Comparison of ENCODE assay signal across 19 mouse cellular contexts in the genomic region with DNA sequence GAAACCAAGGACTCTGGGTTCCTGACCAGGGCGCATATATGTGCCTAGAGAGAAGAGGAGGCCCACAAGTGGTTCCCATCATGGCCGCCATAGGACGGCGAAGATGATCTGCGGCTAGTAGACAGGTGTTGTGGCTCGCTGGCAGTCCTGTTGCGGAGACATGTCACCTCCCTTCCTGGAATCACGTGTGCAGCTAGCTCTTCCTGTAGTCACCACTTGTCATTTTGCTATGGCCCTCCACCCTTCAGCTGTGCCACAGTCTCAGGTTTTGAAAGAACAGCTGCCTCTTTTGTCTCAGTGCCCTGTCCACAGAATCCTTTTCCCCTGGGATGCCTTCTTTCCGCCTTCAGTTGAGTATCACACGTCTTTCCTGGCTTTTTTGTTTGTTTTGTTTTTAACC.
"Had no signal": no experiment of that assay in that cellular context is flagged by ENCODE, and none has a peak within 500 bp of the region (broad histone marks: within the 10 kb centered on the region; RNA-seq: fewer than 3 reads in every experiment).

No protein-coding gene starts in this region.

- ATAC-seq: liver, embryonic 12.5 days had no signal

- H3K36me3 ChIP-seq: kidney, embryonic 15.5 days; liver, embryonic 12.5 days; liver, embryonic 15.5 days; neural tube, embryonic 12.5 days; neural tube, embryonic 15.5 days had no signal

- H3K27me3 ChIP-seq: kidney, embryonic 15.5 days; liver, embryonic 12.5 days; liver, embryonic 15.5 days; neural tube, embryonic 12.5 days; neural tube, embryonic 15.5 days had no signal

- H3K4me1 ChIP-seq: liver, embryonic 12.5 days; liver, embryonic 15.5 days; neural tube, embryonic 12.5 days had no signal

- H3K9ac ChIP-seq: kidney, embryonic 15.5 days; liver, embryonic 12.5 days; liver, embryonic 15.5 days; neural tube, embryonic 12.5 days; neural tube, embryonic 15.5 days had no signal

- H3K27ac ChIP-seq: kidney, embryonic 15.5 days; liver, embryonic 12.5 days; liver, embryonic 15.5 days; neural tube, embryonic 12.5 days; neural tube, embryonic 15.5 days; stomach, postnatal 0 days had no signal

- H3K4me2 ChIP-seq: kidney, embryonic 15.5 days; liver, embryonic 12.5 days; liver, embryonic 15.5 days; midbrain, embryonic 11.5 days; neural tube, embryonic 12.5 days; neural tube, embryonic 15.5 days had no signal

- H3K4me3 ChIP-seq: kidney, embryonic 15.5 days; liver, embryonic 12.5 days; liver, embryonic 15.5 days; neural tube, embryonic 12.5 days; neural tube, embryonic 15.5 days had no signal

- DNase-seq: kidney, adult 11 months; kidney, adult 8-10 months; kidney, postnatal 10 days; liver; lung, adult 2 months; lung, postnatal 14 days; lung, postnatal 4 days; midbrain, embryonic 14.5 days; right cerebral cortex, adult 18-20 months; right cerebral cortex, postnatal 14 days; right cerebral cortex, postnatal 4 days; thymus, postnatal 25 days had no signal

- H3K9me3 ChIP-seq: kidney, embryonic 15.5 days; liver, embryonic 12.5 days; liver, embryonic 15.5 days; neural tube, embryonic 12.5 days; neural tube, embryonic 15.5 days had no signal
